Mouse (Mus musculus): ENCODE measurements around the gene Ube2b. TPM values are rescaled to one million over a fixed set of nuclear protein-coding genes. Genes with fewer than 3 reads are reported as not detected.

The Ube2b gene
- polyA plus RNA-seq, 1 experiment from 2014 or later = 127 TPM

DNA sequence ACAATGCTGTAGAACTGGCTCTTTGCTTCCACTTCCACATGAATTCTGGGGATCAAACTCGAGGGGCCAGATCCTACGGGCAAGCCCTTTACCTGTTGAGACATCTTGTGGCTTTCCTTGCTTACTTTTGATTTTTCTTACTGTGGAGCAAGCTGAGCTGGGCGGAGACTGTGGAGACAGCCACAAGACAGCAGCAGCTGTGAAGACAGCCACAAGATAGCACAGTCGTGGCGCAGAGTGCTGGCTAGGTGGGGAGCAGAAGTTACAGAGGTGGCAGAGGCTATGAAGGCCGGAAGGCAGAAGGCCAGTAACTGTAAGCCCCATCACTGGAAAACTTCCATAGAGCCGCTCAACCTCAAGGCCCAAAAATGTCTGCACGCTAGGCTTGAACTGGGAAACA lies 38.8 kb downstream of the Ube2b start:
- Histone ChIP-seq H3K9ac (replicated peaks) (no peak overlapping the region), H3K27ac (ENCODE audit: low read depth) (no peak overlapping the region), H3K4me1 (ENCODE audit: insufficient read depth) (no peaks in the 10 kb centered on the region), H3K4me3 (ENCODE audit: low read depth, low read length) (no peak overlapping the region), H3K27me3 (ENCODE audit: insufficient read depth, low read length) (no peaks in the 10 kb centered on the region), H3K9me3 (ENCODE audit: low read length) (no peaks in the 10 kb centered on the region), H3K36me3 (replicated peaks; ENCODE audit: insufficient read depth, low read length) (no peaks in the 10 kb centered on the region), H3K4me2 (ENCODE audit: low read depth, low read length) (no peak overlapping the region)
- DNase-seq (no peak), ATAC-seq (no peak)
- TF ChIP-seq CTCF (IDR thresholded peaks at IDR 0.05; ENCODE audit: low read depth) (no peak), EP300 (IDR thresholded peaks at IDR 0.05; ENCODE audit: low read depth) (no peak)
- WGBS (ENCODE audit: insufficient replicate concordance) = 66% methylated on average over 8 of the region's 8 CpGs

- Histone ChIP-seq H3K27ac (ENCODE audit: low read depth) (no peak overlapping the region), H3K27me3 (ENCODE audit: insufficient read depth, low read length) (no peaks in the 10 kb centered on the region), H3K4me2 (ENCODE audit: low read depth, low read length) (no peak overlapping the region), H3K9ac (replicated peaks) (no peak overlapping the region), H3K4me3 (ENCODE audit: low read depth, low read length) (no peak overlapping the region), H3K36me3 (replicated peaks; ENCODE audit: insufficient read depth, low read length) (no peaks in the 10 kb centered on the region), H3K9me3 (ENCODE audit: low read length) (no peaks in the 10 kb centered on the region), H3K4me1 (ENCODE audit: insufficient read depth) (no peaks in the 10 kb centered on the region)
- ATAC-seq = no peak
- TF ChIP-seq EP300 (IDR thresholded peaks at IDR 0.05; ENCODE audit: low read depth) = no peak
- TF ChIP-seq CTCF (IDR thresholded peaks at IDR 0.05; ENCODE audit: low read depth) = peak; percentile 37
- DNase-seq = no peak
- WGBS (ENCODE audit: insufficient replicate concordance) = 62% methylated on average over 11 of the region's 11 CpGs
Observed at GRCm38 (mm10) chr11:51960967-51961471, 39.5 kb downstream of the Ube2b start.

DNA sequence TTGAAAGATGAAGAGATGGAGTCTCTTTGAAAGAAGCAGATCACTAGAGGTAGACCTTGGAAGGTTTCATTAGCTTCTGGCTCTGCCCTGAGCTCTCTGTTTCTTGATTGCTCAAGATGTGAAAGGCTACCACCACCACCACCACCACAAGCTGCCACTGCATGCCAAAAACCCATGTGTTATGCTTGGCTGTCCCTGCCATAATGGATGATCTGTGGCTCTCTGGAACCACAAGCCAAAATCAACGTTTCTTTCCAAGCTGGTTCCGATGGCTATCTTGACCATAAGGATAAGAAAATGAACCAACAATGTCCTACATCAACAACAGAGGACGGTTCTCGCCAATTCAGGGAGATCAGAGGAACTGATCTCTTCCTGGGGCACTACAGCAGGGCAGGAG lies 40.5 kb downstream of the Ube2b start:
- TF ChIP-seq CTCF (IDR thresholded peaks at IDR 0.05; ENCODE audit: low read depth) (no peak), EP300 (IDR thresholded peaks at IDR 0.05; ENCODE audit: low read depth) (no peak)
- Histone ChIP-seq H3K4me1 (ENCODE audit: insufficient read depth) (no peaks in the 10 kb centered on the region), H3K4me2 (ENCODE audit: low read depth, low read length) (no peak overlapping the region), H3K9me3 (ENCODE audit: low read length) (no peaks in the 10 kb centered on the region), H3K4me3 (ENCODE audit: low read depth, low read length) (no peak overlapping the region), H3K27ac (ENCODE audit: low read depth) (no peak overlapping the region), H3K9ac (replicated peaks) (no peak overlapping the region), H3K27me3 (ENCODE audit: insufficient read depth, low read length) (no peaks in the 10 kb centered on the region), H3K36me3 (replicated peaks; ENCODE audit: insufficient read depth, low read length) (no peaks in the 10 kb centered on the region)
- DNase-seq (no peak), ATAC-seq (no peak)
- 74% methylated on average over 4 of the region's 4 CpGs for WGBS (ENCODE audit: insufficient replicate concordance)

DNA sequence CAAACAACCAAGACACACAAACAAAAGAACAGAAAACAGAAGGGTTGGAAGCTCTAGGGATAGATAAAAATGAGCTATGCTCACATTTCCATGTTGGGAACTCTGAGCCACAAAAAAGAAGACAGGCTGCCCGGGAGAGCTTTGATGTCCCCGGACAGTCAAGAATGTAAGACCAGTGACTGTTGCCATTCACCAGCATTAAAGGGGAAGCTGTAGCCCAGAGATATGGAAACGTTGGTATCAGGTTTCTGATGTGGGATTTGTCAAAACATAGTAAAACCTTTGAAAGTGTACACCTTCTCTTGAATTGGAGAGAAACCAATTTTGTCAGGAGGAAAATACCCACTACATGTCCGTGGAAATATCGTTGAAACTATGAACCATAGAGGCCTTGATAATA lies 41.1 kb downstream of the Ube2b start:
- Histone ChIP-seq H3K27me3 (ENCODE audit: insufficient read depth, low read length) (no peaks in the 10 kb centered on the region), H3K9me3 (ENCODE audit: low read length) (no peaks in the 10 kb centered on the region), H3K36me3 (replicated peaks; ENCODE audit: insufficient read depth, low read length) (no peaks in the 10 kb centered on the region), H3K4me2 (ENCODE audit: low read depth, low read length) (no peak overlapping the region), H3K4me3 (ENCODE audit: low read depth, low read length) (no peak overlapping the region), H3K27ac (ENCODE audit: low read depth) (no peak overlapping the region), H3K9ac (replicated peaks) (no peak overlapping the region), H3K4me1 (ENCODE audit: insufficient read depth) (no peaks in the 10 kb centered on the region)
- DNase-seq (no peak), ATAC-seq (no peak)
- no peak for TF ChIP-seq EP300 (IDR thresholded peaks at IDR 0.05; ENCODE audit: low read depth)
- TF ChIP-seq CTCF (IDR thresholded peaks at IDR 0.05; ENCODE audit: low read depth) = no peak
- 74% methylated on average over 5 of the region's 5 CpGs for WGBS (ENCODE audit: insufficient replicate concordance)

- H3K4me2 ChIP-seq (ENCODE audit: low read depth, low read length) = no peak overlapping the region
- no peak for ATAC-seq
- H3K4me3 ChIP-seq (ENCODE audit: low read depth, low read length) = no peak overlapping the region
- no peaks in the 10 kb centered on the region for H3K4me1 ChIP-seq (ENCODE audit: insufficient read depth)
- no peak overlapping the region for H3K27ac ChIP-seq (ENCODE audit: low read depth)
- no peak for TF ChIP-seq CTCF (IDR thresholded peaks at IDR 0.05; ENCODE audit: low read depth)
- TF ChIP-seq EP300 (IDR thresholded peaks at IDR 0.05; ENCODE audit: low read depth) = no peak
- H3K36me3 ChIP-seq (replicated peaks; ENCODE audit: insufficient read depth, low read length) = no peaks in the 10 kb centered on the region
- 91% methylated on average over 4 of the region's 4 CpGs for WGBS (ENCODE audit: insufficient replicate concordance)
- H3K27me3 ChIP-seq (ENCODE audit: insufficient read depth, low read length) = no peaks in the 10 kb centered on the region
- H3K9ac ChIP-seq (replicated peaks) = no peak overlapping the region
- no peak for DNase-seq
- H3K9me3 ChIP-seq (ENCODE audit: low read length) = no peaks in the 10 kb centered on the region
Observed at GRCm38 (mm10) chr11:51957760-51958159, 42.8 kb downstream of the Ube2b start.

DNA sequence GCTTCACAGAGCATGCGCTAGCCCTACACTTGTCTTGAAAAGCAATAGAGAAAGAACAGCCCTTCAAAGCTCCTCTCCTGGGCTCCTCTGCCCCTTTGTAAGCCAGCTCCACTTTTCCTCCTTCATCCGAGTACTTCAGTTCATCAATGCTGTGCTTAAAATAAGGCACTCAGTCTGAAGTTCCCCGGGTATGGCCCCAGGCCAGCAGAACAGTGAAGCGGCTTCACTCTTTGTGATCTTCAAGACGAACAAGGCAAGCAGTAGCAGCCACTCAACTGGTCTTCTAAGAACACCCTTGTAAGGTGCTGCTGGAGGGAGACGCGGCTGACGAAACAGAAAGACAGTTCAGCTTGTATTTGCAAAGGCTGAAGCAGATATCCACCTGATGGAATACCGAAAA lies 44.5 kb downstream of the Ube2b start:
- H3K4me1 ChIP-seq (ENCODE audit: insufficient read depth) = no peaks in the 10 kb centered on the region
- H3K4me2 ChIP-seq (ENCODE audit: low read depth, low read length) = no peak overlapping the region
- no peaks in the 10 kb centered on the region for H3K9me3 ChIP-seq (ENCODE audit: low read length)
- no peak overlapping the region for H3K27ac ChIP-seq (ENCODE audit: low read depth)
- H3K4me3 ChIP-seq (ENCODE audit: low read depth, low read length) = no peak overlapping the region
- H3K36me3 ChIP-seq (replicated peaks; ENCODE audit: insufficient read depth, low read length) = no peaks in the 10 kb centered on the region
- no peaks in the 10 kb centered on the region for H3K27me3 ChIP-seq (ENCODE audit: insufficient read depth, low read length)
- ATAC-seq (no peak), DNase-seq (no peak)
- 78% methylated on average over 9 of the region's 9 CpGs for WGBS (ENCODE audit: insufficient replicate concordance)
- no peak overlapping the region for H3K9ac ChIP-seq (replicated peaks)
- TF ChIP-seq EP300 (IDR thresholded peaks at IDR 0.05; ENCODE audit: low read depth) = no peak
- no peak for TF ChIP-seq CTCF (IDR thresholded peaks at IDR 0.05; ENCODE audit: low read depth)
